Mouse (Mus musculus): ENCODE data around the gene Nampt. TPM values are rescaled to one million over a fixed set of nuclear protein-coding genes. Genes with fewer than 3 reads are reported as not detected.

Gene Nampt
- polyA plus RNA-seq, 1 experiment from 2014 or later, result 17.3 TPM

DNA sequence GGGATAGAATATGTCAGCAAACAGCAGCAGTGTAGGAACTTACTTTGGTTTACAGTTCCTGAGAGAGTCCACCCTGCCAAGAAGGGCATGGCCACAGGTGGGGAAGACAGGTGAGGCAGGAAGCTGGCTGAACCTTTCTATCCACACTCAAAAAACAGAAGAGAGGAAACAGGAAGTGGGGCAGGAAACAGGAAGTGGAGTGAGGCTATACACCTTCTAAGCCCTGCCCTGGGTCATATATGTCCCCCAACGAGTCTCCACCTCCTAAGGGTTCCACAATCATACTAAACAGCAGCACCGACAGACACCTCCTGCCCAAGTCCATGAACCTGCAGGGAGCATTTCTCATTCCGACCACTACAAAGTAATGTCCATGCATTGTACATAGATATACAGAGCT is 81.7 kb downstream of the Nampt start:
- no peak for ATAC-seq
- Histone ChIP-seq H3K27ac (ENCODE audit: low read depth, low read length) (no peak overlapping the region), H3K4me2 (replicated peaks; ENCODE audit: low read depth) (no peak overlapping the region), H3K4me3 (ENCODE audit: low read depth, low read length) (no peak overlapping the region), H3K27me3 (replicated peaks; ENCODE audit: control insufficient read depth, insufficient read depth, low read length) (no peaks in the 10 kb centered on the region), H3K9me3 (ENCODE audit: control insufficient read depth) (no peaks in the 10 kb centered on the region), H3K4me1 (replicated peaks; ENCODE audit: control insufficient read depth, insufficient read depth, low read length) (no peaks in the 10 kb centered on the region), H3K9ac (ENCODE audit: low read depth, low read length) (no peak overlapping the region), H3K36me3 (ENCODE audit: control insufficient read depth, insufficient read depth) (no peaks in the 10 kb centered on the region)
- TF ChIP-seq CTCF (IDR thresholded peaks at IDR 0.05; ENCODE audit: low read depth), result no peak
- WGBS, result 82% methylated on average over 3 of the region's 3 CpGs

Other genes with a start within 250 kb of the Nampt start
- gene Sypl, start 134.3 kb downstream of the Nampt start, polyA plus RNA-seq (2015; fragmentation: Nextera tagmentation; extraction: Ambion mirVana), result 176 and 181 TPM in 2 replicates